Mouse (Mus musculus) spleen, postnatal 0 days (tissue): Measurements from ENCODE around the gene Olfr1342. TPM values are rescaled to one million over a fixed set of nuclear protein-coding genes. Genes with fewer than 3 reads are reported as not detected.

Experiments
- polyA plus RNA-seq: library from polyadenylated mRNA; unstranded; fragments of >200 nt; fragmentation: Nextera tagmentation; extraction: Ambion mirVana; gene quantifications from 2 replicates; pipeline ENCODE4 v1.2.1, GENCODE M21; 2015

Olfr1342 gene
- not detected in 2 replicates for polyA plus RNA-seq

GRCm38 (mm10) chr4:118692412-118692973 lies at the start of gene Olfr1342:
Gene Olfr1342 (minus strand): TSS chr4:118692756.

GRCm38 (mm10) chr4:118731875-118732274 lies 39.3 kb upstream of the Olfr1342 start, which contains the start of gene Olfr1339:
Gene Olfr1339 (plus strand): TSS chr4:118732175.

GRCm38 (mm10) chr4:118719838-118720237 lies 27.3 kb upstream of the Olfr1342 start, which contains the start of gene Olfr1340:
Gene Olfr1340 (plus strand): TSS chr4:118720138.

GRCm38 (mm10) chr4:118703223-118703622 lies 10.7 kb upstream of the Olfr1342 start, which contains the start of gene Olfr1341:
Gene Olfr1341 (plus strand): TSS chr4:118703523.

GRCm38 (mm10) chr4:118658652-118659051 lies 33.9 kb downstream of the Olfr1342 start, which contains the start of gene Olfr62:
Gene Olfr62 (plus strand): TSS chr4:118658952.

Other genes starting within 250 kb of the Olfr1342 start
- 5.3 and 6.5 TPM in 2 replicates for gene Mpl, start 235.2 kb downstream of the Olfr1342 start, polyA plus RNA-seq
- 15.2 and 16.1 TPM in 2 replicates for gene Tie1, start 202.7 kb downstream of the Olfr1342 start, polyA plus RNA-seq
- 0.29 and 0.38 TPM in 2 replicates for gene 2610528J11Rik, start 165.8 kb downstream of the Olfr1342 start, polyA plus RNA-seq
- 0.24 and 0.28 TPM in 2 replicates for gene Tmem125, start 148.7 kb downstream of the Olfr1342 start, polyA plus RNA-seq
- gene Cfap57, start 72.0 kb downstream of the Olfr1342 start, polyA plus RNA-seq: 0.42 and 0.49 TPM in 2 replicates
- gene Ebna1bp2, start 72.0 kb downstream of the Olfr1342 start, polyA plus RNA-seq: 111 and 115 TPM in 2 replicates
- not detected in 2 replicates for gene Olfr62, start 33.8 kb downstream of the Olfr1342 start, polyA plus RNA-seq
- not detected in 2 replicates for gene Olfr1341, start 10.8 kb upstream of the Olfr1342 start, polyA plus RNA-seq
- gene Olfr1340, start 27.4 kb upstream of the Olfr1342 start, polyA plus RNA-seq: not detected in 2 replicates
- not detected in 2 replicates for gene Olfr1339, start 39.4 kb upstream of the Olfr1342 start, polyA plus RNA-seq
- gene Olfr1338, start 66.0 kb upstream of the Olfr1342 start, polyA plus RNA-seq: not detected in 2 replicates
- gene Olfr1337, start 89.8 kb upstream of the Olfr1342 start, polyA plus RNA-seq: not detected in 2 replicates
- gene Olfr1335, start 117.2 kb upstream of the Olfr1342 start, polyA plus RNA-seq: not detected in 2 replicates
- gene Olfr1333, start 143.5 kb upstream of the Olfr1342 start, polyA plus RNA-seq: not detected in 2 replicates
- gene Olfr1331, start 171.9 kb upstream of the Olfr1342 start, polyA plus RNA-seq: not detected in 2 replicates
- gene Olfr1330, start 195.8 kb upstream of the Olfr1342 start, polyA plus RNA-seq: not detected in 2 replicates
- not detected in 2 replicates for gene Olfr1329, start 224.7 kb upstream of the Olfr1342 start, polyA plus RNA-seq
- gene Olfr1328, start 245.9 kb upstream of the Olfr1342 start, polyA plus RNA-seq: not detected in 2 replicates